Comparison of ENCODE assay signal across 8 mouse cellular contexts in genomic region chr12:102758403-102758756, GRCm38 (mm10). TPM values are rescaled to one million over a fixed set of nuclear protein-coding genes. Genes with fewer than 3 reads are reported as not detected.
DNase-seq lines count a peak whose midpoint lies in the region; ATAC-seq and TF ChIP-seq lines count a peak whose summit lies in the region.

TSS of gene Gm20604 (minus strand) at chr12:102758672.

- no peak for ATAC-seq in kidney, embryonic 16.5 days (ENCODE audit: low FRiP score, low TSS enrichment)
- no peak for ATAC-seq in heart, postnatal 0 days (ENCODE audit: insufficient read depth, low read depth)
- no peak for ATAC-seq in limb, embryonic 15.5 days (ENCODE audit: insufficient number of reproducible peaks, low FRiP score, low TSS enrichment, low read depth)
- no peak for ATAC-seq in stomach, embryonic 16.5 days (ENCODE audit: insufficient read depth, low FRiP score)

- peaks cover 4% of the 10 kb centered on the region; the same call in 1 of the 2 replicates for H3K36me3 ChIP-seq in kidney, embryonic 16.5 days (ENCODE audit: insufficient read depth, low read length)
- H3K36me3 ChIP-seq in heart, postnatal 0 days (replicated peaks; ENCODE audit: control insufficient read depth, insufficient read depth, low read length) = peaks cover 8% of the 10 kb centered on the region; the same call in 1 of the 2 replicates
- 0 out of 2 replicates have a peak, but pooled peaks cover 9% of the 10 kb centered on the region for H3K36me3 ChIP-seq in limb, embryonic 15.5 days
- peaks cover 3% of the 10 kb centered on the region; the same call in 1 of the 2 replicates for H3K36me3 ChIP-seq in stomach, embryonic 16.5 days (ENCODE audit: control insufficient read depth, insufficient read depth, low read length)

- peak within 1 kb of the TSS; percentile 79 for H3K9ac ChIP-seq in kidney, embryonic 16.5 days (replicated peaks; ENCODE audit: low read length)
- H3K9ac ChIP-seq in heart, postnatal 0 days (replicated peaks; ENCODE audit: low read depth, low read length) = peak within 1 kb of the TSS; percentile 80
- H3K9ac ChIP-seq in limb, embryonic 15.5 days = peak within 1 kb of the TSS; percentile 86
- peak within 1 kb of the TSS; percentile 85 for H3K9ac ChIP-seq in stomach, embryonic 16.5 days (ENCODE audit: low read length)

- peak within 1 kb of the TSS; percentile 82 for H3K27ac ChIP-seq in kidney, embryonic 16.5 days (ENCODE audit: low read length)
- peak within 1 kb of the TSS; percentile 86 for H3K27ac ChIP-seq in heart, postnatal 0 days (ENCODE audit: low read depth)
- peak within 1 kb of the TSS; percentile 92 for H3K27ac ChIP-seq in limb, embryonic 15.5 days
- peak within 1 kb of the TSS; percentile 93 for H3K27ac ChIP-seq in stomach, embryonic 16.5 days (ENCODE audit: low read length)

- 1% methylated on average over 10 of the region's 10 CpGs for WGBS in kidney, embryonic 16.5 days
- under 1% methylated on average over 10 of the region's 10 CpGs for WGBS in heart, postnatal 0 days
- under 1% methylated on average over 10 of the region's 10 CpGs for WGBS in limb, embryonic 15.5 days
- under 1% methylated on average over 10 of the region's 10 CpGs for WGBS in stomach, embryonic 16.5 days

- no peaks in the 10 kb centered on the region for H3K9me3 ChIP-seq in kidney, embryonic 16.5 days (ENCODE audit: low read length)
- no peaks in the 10 kb centered on the region for H3K9me3 ChIP-seq in heart, postnatal 0 days (replicated peaks; ENCODE audit: control insufficient read depth, low read length)
- H3K9me3 ChIP-seq in limb, embryonic 15.5 days = no peaks in the 10 kb centered on the region
- no peaks in the 10 kb centered on the region for H3K9me3 ChIP-seq in stomach, embryonic 16.5 days (replicated peaks; ENCODE audit: control insufficient read depth, low read length)

- no peak for DNase-seq in kidney, postnatal 4 days
- DNase-seq in adipocyte (ENCODE audit: low spot score) = peak; percentile 33
- DNase-seq in heart, postnatal 0 days (ENCODE audit: low spot score) = no peak
- DNase-seq in spleen, adult 18-20 months = no peak
- DNase-seq in gastrocnemius, postnatal 4 days (ENCODE audit: low spot score in 2 of 2) = no peak

- H3K4me3 ChIP-seq in kidney, embryonic 16.5 days (ENCODE audit: low read length) = peak within 1 kb of the TSS; percentile 79
- H3K4me3 ChIP-seq in heart, postnatal 0 days (ENCODE audit: low read depth, low read length) = peak within 1 kb of the TSS; percentile 94
- H3K4me3 ChIP-seq in limb, embryonic 15.5 days = peak within 1 kb of the TSS; percentile 90
- H3K4me3 ChIP-seq in stomach, embryonic 16.5 days (replicated peaks; ENCODE audit: low read length) = peak within 1 kb of the TSS; percentile 80

- TF ChIP-seq EP300 in heart, postnatal 0 days (IDR thresholded peaks at IDR 0.05; ENCODE audit: low read depth) = no peak

- peaks cover 15% of the 10 kb centered on the region for H3K4me1 ChIP-seq in kidney, embryonic 16.5 days (ENCODE audit: insufficient read depth, low read length)
- H3K4me1 ChIP-seq in heart, postnatal 0 days (ENCODE audit: control insufficient read depth, insufficient read depth) = peaks cover 15% of the 10 kb centered on the region
- H3K4me1 ChIP-seq in limb, embryonic 15.5 days = peaks cover 18% of the 10 kb centered on the region
- peaks cover 17% of the 10 kb centered on the region for H3K4me1 ChIP-seq in stomach, embryonic 16.5 days (ENCODE audit: control insufficient read depth, insufficient read depth, low read length)

- no peak for TF ChIP-seq CTCF in heart, postnatal 0 days (IDR thresholded peaks at IDR 0.05; ENCODE audit: low read depth)

- H3K27me3 ChIP-seq in kidney, embryonic 16.5 days (ENCODE audit: insufficient read depth, low read length) = no peaks in the 10 kb centered on the region
- no peaks in the 10 kb centered on the region for H3K27me3 ChIP-seq in heart, postnatal 0 days (ENCODE audit: control insufficient read depth, insufficient read depth, low read length)
- no peaks in the 10 kb centered on the region for H3K27me3 ChIP-seq in limb, embryonic 15.5 days
- no peaks in the 10 kb centered on the region for H3K27me3 ChIP-seq in stomach, embryonic 16.5 days (ENCODE audit: control insufficient read depth, insufficient read depth, low read length)

- H3K4me2 ChIP-seq in kidney, embryonic 16.5 days (replicated peaks; ENCODE audit: low read depth, low read length) = peak within 1 kb of the TSS; percentile 79
- H3K4me2 ChIP-seq in heart, postnatal 0 days (ENCODE audit: low read depth, low read length) = peak within 1 kb of the TSS; percentile 87
- peak within 1 kb of the TSS; percentile 60 for H3K4me2 ChIP-seq in limb, embryonic 15.5 days
- H3K4me2 ChIP-seq in stomach, embryonic 16.5 days (ENCODE audit: low read depth, low read length) = peak within 1 kb of the TSS; percentile 89

RNA-seq across cellular contexts. Expression of gene Gm20604, which starts in this region (rescaled TPM):
- polyA plus RNA-seq in kidney, embryonic 16.5 days (2015; fragmentation: Nextera tagmentation; extraction: Ambion mirVana) = 26.6 and 27.2 TPM in 2 replicates
- 5.7 and 11.2 TPM in 2 replicates for total RNA-seq in heart, postnatal 0 days (2014; rRNA removed; ENCODE audit: low replicate concordance)
- 12.1 and 13.4 TPM in 2 replicates for polyA plus RNA-seq in heart, postnatal 0 days (2015; fragmentation: Nextera tagmentation; extraction: Ambion mirVana)
- 22.4 and 23.6 TPM in 2 replicates for polyA plus RNA-seq in limb, embryonic 15.5 days (2015; fragmentation: Nextera tagmentation; extraction: Ambion mirVana)
- 19.6 and 20.6 TPM in 2 replicates for polyA plus RNA-seq in stomach, embryonic 16.5 days (2015; fragmentation: Nextera tagmentation; extraction: Ambion mirVana)
- total RNA-seq in gastrocnemius, postnatal 4 days (2021) = 1 to 10 TPM; 4.7 to 5.4 TPM
